In the genomic region with DNA sequence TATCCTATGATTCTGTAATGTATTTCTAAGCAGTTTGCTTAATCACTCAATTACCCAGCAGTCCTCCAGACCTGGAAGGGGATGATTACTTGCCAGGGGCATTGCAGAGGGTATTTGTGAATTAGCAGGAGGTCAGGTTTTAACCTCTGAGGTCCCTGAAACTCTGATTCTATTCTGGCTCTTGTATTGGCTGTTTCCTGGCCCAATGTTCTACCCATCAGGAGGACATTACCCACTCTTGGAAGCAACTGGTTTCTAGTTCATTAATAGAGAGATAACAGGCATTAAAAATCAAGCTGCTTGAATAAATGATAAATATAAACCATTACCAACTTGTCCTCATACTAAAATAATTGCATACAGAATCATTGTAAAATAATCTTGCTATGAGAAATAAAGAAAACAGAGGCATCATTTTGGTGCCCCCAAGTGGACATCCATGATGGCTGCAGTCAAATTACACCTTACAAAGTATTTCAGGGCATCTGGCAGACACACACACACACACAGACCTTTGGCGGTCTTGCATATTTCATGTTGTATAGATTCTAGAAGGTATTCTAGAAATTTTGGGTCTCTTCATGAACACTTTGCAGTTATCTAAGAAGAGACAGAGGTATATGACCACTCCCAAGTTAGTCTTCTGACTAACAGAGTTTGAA, we compare ENCODE assay signal across 10 mouse cellular contexts.
DNase-seq lines count a peak whose midpoint lies in the region; ATAC-seq and TF ChIP-seq lines count a peak whose summit lies in the region.
"Had no signal": no experiment of that assay in that cellular context is flagged by ENCODE, and none has a peak within 500 bp of the region (broad histone marks: within the 10 kb centered on the region; RNA-seq: fewer than 3 reads in every experiment).

No protein-coding gene starts in this region.

- no peak overlapping the region for H3K27ac ChIP-seq in lung, embryonic 14.5 days (ENCODE audit: low read depth)
- H3K27ac ChIP-seq in cortical plate, adult 2 months (ENCODE audit: insufficient read depth, low read length): peak overlapping the region; percentile 29; the same call in 1 of the 2 replicates
- H3K27ac ChIP-seq in hindbrain, embryonic 14.5 days: no peak overlapping the region
- H3K27ac ChIP-seq in liver, embryonic 14.5 days: no peak overlapping the region
- H3K27ac ChIP-seq: heart, embryonic 13.5 days had no signal

- no peak overlapping the region for H3K4me2 ChIP-seq in lung, embryonic 14.5 days
- no peak overlapping the region for H3K4me2 ChIP-seq in hindbrain, embryonic 14.5 days (replicated peaks)
- no peak overlapping the region for H3K4me2 ChIP-seq in liver, embryonic 14.5 days (ENCODE audit: low read depth)
- H3K4me2 ChIP-seq: heart, embryonic 13.5 days had no signal

- H3K4me1 ChIP-seq in lung, embryonic 14.5 days (ENCODE audit: insufficient read depth): no peaks in the 10 kb centered on the region
- no peaks in the 10 kb centered on the region for H3K4me1 ChIP-seq in lung, adult 2 months (ENCODE audit: control insufficient read depth, insufficient read depth, low read length)
- peaks cover 3% of the 10 kb centered on the region; the same call in 1 of the 2 replicates for H3K4me1 ChIP-seq in cortical plate, adult 2 months (ENCODE audit: control insufficient read depth, insufficient read depth, low read length)
- H3K4me1 ChIP-seq in hindbrain, embryonic 14.5 days (replicated peaks; ENCODE audit: control insufficient read depth, insufficient read depth, low read length): no peaks in the 10 kb centered on the region
- no peaks in the 10 kb centered on the region for H3K4me1 ChIP-seq in liver, embryonic 14.5 days (replicated peaks; ENCODE audit: control insufficient read depth in 2 of 2, insufficient read depth in 2 of 2, low read length in 1 of 2)
- H3K4me1 ChIP-seq: heart, embryonic 13.5 days had no signal

- peak; percentile 75 for TF ChIP-seq CTCF in lung, embryonic 14.5 days (IDR thresholded peaks at IDR 0.05; ENCODE audit: low read depth)
- no peak for TF ChIP-seq CTCF in lung, adult 2 months (IDR thresholded peaks at IDR 0.05; ENCODE audit: insufficient read depth, low read length)
- TF ChIP-seq CTCF in cortical plate, adult 2 months (IDR thresholded peaks at IDR 0.05; ENCODE audit: extremely low read depth, insufficient read depth, low read length): peak; percentile 55; the same call in 1 of the 2 replicates
- TF ChIP-seq CTCF in liver, embryonic 14.5 days (IDR thresholded peaks at IDR 0.05; ENCODE audit: low read depth): peak; percentile 47

- TF ChIP-seq EP300 in liver, embryonic 14.5 days (IDR thresholded peaks at IDR 0.05; ENCODE audit: low read depth): no peak

- H3K36me3 ChIP-seq in lung, embryonic 14.5 days (ENCODE audit: insufficient read depth): no peaks in the 10 kb centered on the region
- H3K36me3 ChIP-seq in hindbrain, embryonic 14.5 days (replicated peaks; ENCODE audit: control insufficient read depth, insufficient read depth): no peaks in the 10 kb centered on the region
- no peaks in the 10 kb centered on the region for H3K36me3 ChIP-seq in liver, embryonic 14.5 days (replicated peaks; ENCODE audit: control insufficient read depth, insufficient read depth, low read depth)
- H3K36me3 ChIP-seq: heart, embryonic 13.5 days had no signal

- H3K27me3 ChIP-seq in lung, embryonic 14.5 days (ENCODE audit: insufficient read depth, low read length): no peaks in the 10 kb centered on the region
- H3K27me3 ChIP-seq in hindbrain, embryonic 14.5 days (ENCODE audit: control insufficient read depth, insufficient read depth, low read length): no peaks in the 10 kb centered on the region
- H3K27me3 ChIP-seq in liver, embryonic 14.5 days (ENCODE audit: control insufficient read depth, insufficient read depth, low read length): no peaks in the 10 kb centered on the region
- H3K27me3 ChIP-seq: heart, embryonic 13.5 days had no signal

- 57% methylated on average over 1 of the region's 1 CpGs for WGBS in lung, embryonic 14.5 days
- 41% methylated on average over 1 of the region's 1 CpGs for WGBS in lung, adult 2 months
- 66% methylated on average over 1 of the region's 1 CpGs for WGBS in hindbrain, embryonic 14.5 days
- WGBS in liver, embryonic 14.5 days (ENCODE audit: insufficient replicate concordance): 46% methylated on average over 1 of the region's 1 CpGs

- ATAC-seq in lung, embryonic 14.5 days (ENCODE audit: insufficient read depth): no peak
- no peak for ATAC-seq in hindbrain, embryonic 14.5 days (ENCODE audit: low FRiP score)
- ATAC-seq in liver, embryonic 14.5 days (ENCODE audit: insufficient read depth): no peak

- H3K9ac ChIP-seq in lung, embryonic 14.5 days: no peak overlapping the region
- H3K9ac ChIP-seq in hindbrain, embryonic 14.5 days: no peak overlapping the region
- H3K9ac ChIP-seq in liver, embryonic 14.5 days (replicated peaks): no peak overlapping the region
- H3K9ac ChIP-seq: heart, embryonic 13.5 days had no signal

- H3K4me3 ChIP-seq in lung, embryonic 14.5 days (ENCODE audit: low read depth, low read length): no peak overlapping the region
- H3K4me3 ChIP-seq in lung, adult 2 months (replicated peaks; ENCODE audit: extremely low read depth, low read depth, low read length): no peak overlapping the region
- H3K4me3 ChIP-seq in cortical plate, adult 2 months (ENCODE audit: insufficient read depth, low read length): no peak overlapping the region
- no peak overlapping the region for H3K4me3 ChIP-seq in hindbrain, embryonic 14.5 days (replicated peaks; ENCODE audit: low read length)
- H3K4me3 ChIP-seq in liver, embryonic 14.5 days (ENCODE audit: insufficient read depth in 1 of 2, low read depth in 2 of 2, low read length in 2 of 2): no peak overlapping the region
- H3K4me3 ChIP-seq: heart, embryonic 13.5 days; myocyte had no signal

- TF ChIP-seq POLR2A in lung, adult 2 months (IDR thresholded peaks at IDR 0.05; ENCODE audit: borderline replicate concordance, extremely low read depth, low read depth, low read length): no peak
- TF ChIP-seq POLR2A in cortical plate, adult 2 months (IDR thresholded peaks at IDR 0.05; ENCODE audit: extremely low read depth, insufficient read depth, low read length): no peak

- H3K9me3 ChIP-seq in lung, embryonic 14.5 days (ENCODE audit: low read depth, low read length): no peaks in the 10 kb centered on the region
- no peaks in the 10 kb centered on the region for H3K9me3 ChIP-seq in hindbrain, embryonic 14.5 days (ENCODE audit: control insufficient read depth, low read length)
- H3K9me3 ChIP-seq in liver, embryonic 14.5 days (ENCODE audit: control insufficient read depth, low read length): no peaks in the 10 kb centered on the region
- H3K9me3 ChIP-seq: heart, embryonic 13.5 days had no signal

- DNase-seq in adrenal gland, postnatal 14 days: peak; percentile 15
- no peak for DNase-seq in adrenal gland, postnatal 25 days
- peak; percentile 76 for DNase-seq in lung, embryonic 14.5 days
- DNase-seq in lung, adult 2 months: no peak
- DNase-seq in hindbrain, embryonic 14.5 days (ENCODE audit: low spot score): peak; percentile 83
- no peak for DNase-seq in liver, embryonic 14.5 days (ENCODE audit: low read depth in 3 of 3, low spot score in 3 of 3)
- peak; percentile 11 to 29 for DNase-seq in right cerebral cortex, postnatal 36 days (ENCODE audit: low spot score in 2 of 2)

Comparison
In these comparisons a context has a peak if more than half of its experiments do, and no peak if none do; other contexts are left out.
1. DNase-seq: peak in adrenal gland, postnatal 14 days (single experiment), lung, embryonic 14.5 days (single experiment), hindbrain, embryonic 14.5 days (single experiment) and right cerebral cortex, postnatal 36 days (2 of 2); none in adrenal gland, postnatal 25 days (single experiment), lung, adult 2 months (single experiment) and liver, embryonic 14.5 days (0 of 3).